Mouse (Mus musculus): ENCODE measurements at regions not wholly inside any gene's neighbourhood (a gene's known extent, or its start where the extent isn't known, plus 50 kb on each side); places are given as distances from the start of the nearest gene placed in this dataset.

- no peak for DNase-seq (ENCODE audit: low spot score)
Observed at GRCm38 (mm10) chr16:25087741-25088648, 198.6 kb upstream of the Tprg start.

DNA sequence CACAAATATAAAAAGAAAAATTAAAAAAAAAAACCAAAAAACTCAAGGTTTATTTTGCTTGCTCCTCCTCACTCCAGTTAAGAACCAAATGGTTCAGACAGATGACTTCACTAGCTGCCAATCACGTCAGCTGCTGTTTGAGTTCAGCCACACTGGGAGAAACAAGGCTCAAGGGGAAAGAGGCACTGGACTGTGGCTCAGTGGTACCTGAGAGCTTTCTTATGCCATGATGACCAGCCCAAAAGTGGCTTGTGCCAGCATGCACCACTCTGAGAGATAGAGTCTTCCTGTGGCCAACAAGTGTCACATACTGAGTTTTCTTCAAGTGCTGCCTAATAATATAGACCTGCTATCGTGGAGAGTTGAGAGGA is 198.0 kb upstream of the Tprg start:
- no peak for DNase-seq (ENCODE audit: low spot score)

- no peak for DNase-seq (ENCODE audit: low spot score)
Observed at GRCm38 (mm10) chr16:25104165-25104564, 182.5 kb upstream of the Tprg start.

DNA sequence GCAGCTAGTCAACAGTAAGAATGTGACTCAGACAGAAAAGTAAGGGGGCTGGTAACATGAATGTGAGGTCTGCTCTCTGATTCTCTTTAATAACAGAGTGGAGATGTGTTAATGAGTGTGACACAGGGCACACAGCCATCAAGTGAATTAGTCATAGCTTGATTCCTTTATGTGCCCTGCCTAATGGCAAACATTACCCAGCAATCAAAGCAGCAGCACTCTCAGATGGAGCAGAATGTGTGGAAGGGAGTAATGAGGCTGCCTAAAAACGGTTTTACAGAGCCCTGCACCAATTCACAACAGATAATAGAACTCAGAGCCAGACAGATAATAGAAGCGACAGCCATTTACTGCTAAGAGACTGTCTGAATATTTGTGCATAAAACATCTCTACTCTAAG is 182.0 kb upstream of the Tprg start:
- DNase-seq (ENCODE audit: low spot score): no peak

GRCm38 (mm10) chr16:25140164-25140563 is 146.5 kb upstream of the Tprg start:
- no peak for DNase-seq (ENCODE audit: low spot score)

- DNase-seq (ENCODE audit: low spot score): no peak
Observed at GRCm38 (mm10) chr16:25147486-25147885, 139.1 kb upstream of the Tprg start.

DNA sequence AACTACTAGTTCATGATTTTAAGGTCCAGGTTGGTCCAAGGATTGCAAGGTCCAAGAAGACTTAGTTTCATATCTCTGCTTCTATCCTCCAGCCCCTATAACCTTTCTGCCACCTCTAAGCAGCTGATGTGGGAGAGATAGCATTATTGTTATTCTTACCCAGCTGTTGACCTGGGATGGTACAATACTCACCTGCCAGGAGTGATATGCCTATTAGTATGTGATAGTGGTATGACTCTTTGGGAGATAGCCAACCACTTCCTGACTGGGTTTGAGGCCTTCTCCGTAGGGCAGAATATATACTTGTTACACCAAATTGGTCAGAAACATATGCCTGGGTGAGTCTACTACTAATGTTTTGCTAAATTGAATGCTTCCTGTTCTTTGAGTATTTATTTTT is 137.4 kb upstream of the Tprg start:
- no peak for DNase-seq (ENCODE audit: low spot score)

- no peak for DNase-seq (ENCODE audit: low spot score)
Observed at GRCm38 (mm10) chr16:25176870-25177269, 109.7 kb upstream of the Tprg start.

GRCm38 (mm10) chr16:25178055-25178454 is 108.6 kb upstream of the Tprg start:
- DNase-seq (ENCODE audit: low spot score): no peak

- DNase-seq (ENCODE audit: low spot score): no peak
Observed at GRCm38 (mm10) chr16:25181939-25182338, 104.7 kb upstream of the Tprg start.

GRCm38 (mm10) chr16:25197079-25197478 is 89.5 kb upstream of the Tprg start:
- no peak for DNase-seq (ENCODE audit: low spot score)

- no peak for DNase-seq (ENCODE audit: low spot score)
Observed at GRCm38 (mm10) chr16:25198844-25199243, 87.8 kb upstream of the Tprg start.

- DNase-seq (ENCODE audit: low spot score): no peak
Observed at GRCm38 (mm10) chr16:25199984-25200383, 86.6 kb upstream of the Tprg start.

- DNase-seq (ENCODE audit: low spot score): no peak
Observed at GRCm38 (mm10) chr16:25201094-25201770, 85.4 kb upstream of the Tprg start.

DNA sequence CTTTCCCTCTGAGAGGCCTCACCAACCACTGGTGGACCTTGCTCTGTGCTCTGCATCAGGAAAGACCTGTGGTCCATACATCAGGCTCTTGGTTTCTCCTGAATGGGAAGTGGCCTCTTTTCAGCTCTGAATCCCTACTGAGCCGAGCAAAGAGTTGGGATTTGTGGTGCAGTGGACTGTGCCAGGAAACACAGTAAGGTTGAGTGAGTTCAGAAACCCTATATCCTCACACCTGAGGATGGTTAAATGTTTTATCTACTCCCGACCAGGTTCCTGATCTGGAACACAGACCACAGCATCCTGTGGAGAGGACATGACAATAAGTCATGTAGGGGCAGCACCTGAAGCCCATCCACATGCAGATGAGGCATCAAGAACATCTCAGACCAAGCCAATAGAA is 73.4 kb upstream of the Tprg start:
- DNase-seq (ENCODE audit: low spot score): no peak

GRCm38 (mm10) chr16:25220552-25220951 is 66.1 kb upstream of the Tprg start:
- DNase-seq (ENCODE audit: low spot score): no peak

DNA sequence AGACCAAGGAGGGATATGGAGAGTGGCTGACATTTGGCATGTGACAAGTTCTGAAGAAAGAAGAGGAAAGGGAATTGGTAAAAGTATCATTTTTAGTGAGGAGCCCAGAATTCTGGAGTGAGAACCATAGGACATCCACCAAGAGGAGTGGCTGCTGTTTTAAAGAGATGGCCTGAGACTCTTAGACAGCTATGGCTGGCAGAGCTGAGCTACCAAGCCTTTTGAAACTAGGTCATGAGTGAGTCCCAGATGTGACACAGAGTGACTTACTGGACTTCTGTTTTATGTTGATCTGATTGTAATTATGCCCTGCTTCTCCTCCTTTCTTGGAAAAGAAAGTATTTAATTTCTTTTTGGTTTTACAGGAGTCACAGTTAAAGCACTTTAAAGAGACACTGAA is 61.8 kb upstream of the Tprg start:
- DNase-seq (ENCODE audit: low spot score): no peak
